Comparison of ENCODE assay signal across 9 mouse cellular contexts in genomic region chr8:120234457-120234856, GRCm38 (mm10). TPM values are rescaled to one million over a fixed set of nuclear protein-coding genes. Genes with fewer than 3 reads are reported as not detected.
A peak's percentile ranks its signal among the peaks of the same experiment; 100 is the strongest.
DNase-seq lines count a peak whose midpoint lies in the region; ATAC-seq lines count a peak whose summit lies in the region.
"Had no signal": no experiment of that assay in that cellular context is flagged by ENCODE, and none has a peak within 500 bp of the region (broad histone marks: within the 10 kb centered on the region; RNA-seq: fewer than 3 reads in every experiment).

No protein-coding gene starts in this region.

- no peak overlapping the region for H3K27ac ChIP-seq in hindbrain, embryonic 12.5 days
- peak overlapping the region; percentile 40; the same call in 1 of the 2 replicates for H3K27ac ChIP-seq in stomach, embryonic 16.5 days (ENCODE audit: low read length)
- H3K27ac ChIP-seq: macrophage had no signal

- no peaks in the 10 kb centered on the region for H3K36me3 ChIP-seq in hindbrain, embryonic 12.5 days
- H3K36me3 ChIP-seq in stomach, embryonic 16.5 days (ENCODE audit: control insufficient read depth, insufficient read depth, low read length) = no peaks in the 10 kb centered on the region

- H3K4me2 ChIP-seq in hindbrain, embryonic 12.5 days (replicated peaks) = no peak overlapping the region; the same call in 1 of the 2 replicates
- H3K4me2 ChIP-seq in stomach, embryonic 16.5 days (ENCODE audit: low read depth, low read length) = 0 out of 2 replicates have a peak overlapping the region, but pooled peaks have one; percentile 9

- H3K4me1 ChIP-seq in hindbrain, embryonic 12.5 days = peaks cover 57% of the 10 kb centered on the region
- H3K4me1 ChIP-seq in stomach, embryonic 16.5 days (ENCODE audit: control insufficient read depth, insufficient read depth, low read length) = peaks cover 50% of the 10 kb centered on the region

- H3K27me3 ChIP-seq in hindbrain, embryonic 12.5 days = peaks cover 26% of the 10 kb centered on the region
- no peaks in the 10 kb centered on the region for H3K27me3 ChIP-seq in stomach, embryonic 16.5 days (ENCODE audit: control insufficient read depth, insufficient read depth, low read length)

- DNase-seq in kidney, postnatal 10 days = peak; percentile 71
- DNase-seq in kidney, adult 8-10 months = no peak
- DNase-seq in thymus, postnatal 4 days = peak; percentile 30
- no peak for DNase-seq in thymus, postnatal 25 days
- no peak for DNase-seq in cerebellum, adult 9-10 months

- 0 out of 2 replicates have a peak overlapping the region, but pooled peaks have one; percentile 24 for H3K9ac ChIP-seq in hindbrain, embryonic 12.5 days
- H3K9ac ChIP-seq in stomach, embryonic 16.5 days (ENCODE audit: low read length) = 0 out of 2 replicates have a peak overlapping the region, but pooled peaks have one; percentile 50

- H3K4me3 ChIP-seq in hindbrain, embryonic 12.5 days = no peak overlapping the region
- H3K4me3 ChIP-seq in stomach, embryonic 16.5 days (replicated peaks; ENCODE audit: low read length) = no peak overlapping the region

- no peaks in the 10 kb centered on the region for H3K9me3 ChIP-seq in hindbrain, embryonic 12.5 days (replicated peaks)
- no peaks in the 10 kb centered on the region for H3K9me3 ChIP-seq in stomach, embryonic 16.5 days (replicated peaks; ENCODE audit: control insufficient read depth, low read length)

- no peak for ATAC-seq in hindbrain, embryonic 12.5 days (ENCODE audit: low FRiP score)
- ATAC-seq in stomach, embryonic 16.5 days (ENCODE audit: insufficient read depth, low FRiP score) = no peak
- no peak for ATAC-seq in frontal cortex, adult (ENCODE audit: low TSS enrichment)

- WGBS in hindbrain, embryonic 12.5 days = 68% methylated on average over 12 of the region's 12 CpGs
- WGBS in stomach, embryonic 16.5 days = 58% methylated on average over 12 of the region's 12 CpGs

RNA-seq across cellular contexts. Expression of gene Gse1, which starts 6.2 kb away (rescaled TPM):
- 22.4 and 24.0 TPM in 2 replicates for polyA plus RNA-seq in hindbrain, embryonic 12.5 days (2016; fragmentation: Nextera tagmentation; extraction: Ambion mirVana)
- 6.0 and 6.9 TPM in 2 replicates for polyA plus RNA-seq in stomach, embryonic 16.5 days (2015; fragmentation: Nextera tagmentation; extraction: Ambion mirVana)

RNA-seq across cellular contexts. Expression of gene Fam92b, which starts 57.2 kb away (rescaled TPM):
- 1.6 and 3.0 TPM in 2 replicates for polyA plus RNA-seq in hindbrain, embryonic 12.5 days (2016; fragmentation: Nextera tagmentation; extraction: Ambion mirVana)
- 0.57 and 0.72 TPM in 2 replicates for polyA plus RNA-seq in stomach, embryonic 16.5 days (2015; fragmentation: Nextera tagmentation; extraction: Ambion mirVana)
- polyA plus RNA-seq: macrophage had no signal

Comparison
In these comparisons a context has a peak if more than half of its experiments do, and no peak if none do; other contexts are left out.
1. DNase-seq: peak in kidney, postnatal 10 days (single experiment) and thymus, postnatal 4 days (single experiment); none in kidney, adult 8-10 months (0 of 2), thymus, postnatal 25 days (single experiment) and cerebellum, adult 9-10 months (single experiment).